Mouse (Mus musculus) ES-E14 (cell line): ENCODE measurements at regions not wholly inside any gene's neighbourhood (a gene's known extent, or its start where the extent isn't known, plus 50 kb on each side); places are given as distances from the start of the nearest gene placed in this dataset.

Source experiments
- DNase-seq: peaks from one replicate; pipeline ENCODE4 v3.0.0-alpha.2; 2013; ENCODE audit warnings: low read depth, low spot score
- H3K27ac ChIP-seq: 2 replicates; pipeline ENCODE4 v1.5.1; 2012; ENCODE audit warnings: low read depth, mild to moderate bottlenecking, low read length, moderate library complexity, mixed read lengths; ENCODE audit not compliant: poor library complexity, insufficient read depth, severe bottlenecking
- H3K36me3 ChIP-seq: 2 replicates; pipeline ENCODE4 v1.6.1; 2012; ENCODE audit warnings: mild to moderate bottlenecking, low read length, moderate library complexity, mixed read lengths; ENCODE audit not compliant: control insufficient read depth, poor library complexity, insufficient read depth, severe bottlenecking
- H3K4me1 ChIP-seq, 2 experiments: fragments of 150-350 bp in 1 of 2; sonication (generic) in 1 of 2; 2 replicates each; pipeline ENCODE4 v1.6.1; 2012; ENCODE audit warnings: low read length in 2 of 2, mild to moderate bottlenecking in 1 of 2, mixed read lengths in 1 of 2; ENCODE audit not compliant: control insufficient read depth in 2 of 2, insufficient read depth in 2 of 2, poor library complexity in 1 of 2
- H3K4me3 ChIP-seq, 2 experiments: fragments of 150-350 bp in 1 of 2; sonication (generic) in 1 of 2; 2 replicates each; pipeline ENCODE4 v1.5.1; 2012; ENCODE audit warnings: low read length in 2 of 2, low read depth in 1 of 2, mild to moderate bottlenecking in 1 of 2, mixed read lengths in 1 of 2; ENCODE audit not compliant: insufficient read depth in 1 of 2, poor library complexity in 1 of 2, severe bottlenecking in 1 of 2
- H3K9ac ChIP-seq: 2 replicates; pipeline ENCODE4 v1.6.1; 2012; ENCODE audit warnings: low read depth, mild to moderate bottlenecking, low read length, mixed read lengths; ENCODE audit not compliant: poor library complexity, insufficient read depth, severe bottlenecking
- H3K9me3 ChIP-seq: fragments of 150-350 bp; sonication (generic); 2 replicates; pipeline ENCODE4 v1.6.1; 2012; ENCODE audit warnings: low read depth, mild to moderate bottlenecking, low read length; ENCODE audit not compliant: control insufficient read depth, insufficient read depth
- CHD2 ChIP-seq: IDR thresholded peaks from 2 replicates; pipeline ENCODE4 v1.6.1; 2014; ENCODE audit warnings: mild to moderate bottlenecking, low read depth, low read length, inconsistent platforms
- HCFC1 ChIP-seq: IDR thresholded peaks from 2 replicates; pipeline ENCODE4 v1.6.1; 2012; ENCODE audit warnings: low read length, inconsistent platforms, borderline replicate concordance; ENCODE audit not compliant: insufficient read depth
- MAFK ChIP-seq: IDR thresholded peaks from 2 replicates; pipeline ENCODE4 v1.6.1; 2014; ENCODE audit warnings: mild to moderate bottlenecking, low read depth, low read length, inconsistent platforms; ENCODE audit not compliant: insufficient read depth
- ZC3H11A ChIP-seq: IDR thresholded peaks from 2 replicates; pipeline ENCODE4 v1.6.1; 2012; ENCODE audit warnings: low read depth, mild to moderate bottlenecking, inconsistent platforms, low read length, borderline replicate concordance
- ZNF384 ChIP-seq: IDR thresholded peaks from 2 replicates; pipeline ENCODE4 v1.6.1; 2012; ENCODE audit warnings: low read depth, low read length, inconsistent platforms
- in situ Hi-C, 2 experiments: fragments of 600-800 bp; cut with MboI; formaldehyde crosslinking; loops; one replicate each; pipeline ENCODE4 v1.15.1; 2025; ENCODE audit warnings: low sequenced_read_pairs in 2 of 2, inconsistent platforms in 1 of 2; ENCODE audit not compliant: unreplicated experiment in 2 of 2

DNA sequence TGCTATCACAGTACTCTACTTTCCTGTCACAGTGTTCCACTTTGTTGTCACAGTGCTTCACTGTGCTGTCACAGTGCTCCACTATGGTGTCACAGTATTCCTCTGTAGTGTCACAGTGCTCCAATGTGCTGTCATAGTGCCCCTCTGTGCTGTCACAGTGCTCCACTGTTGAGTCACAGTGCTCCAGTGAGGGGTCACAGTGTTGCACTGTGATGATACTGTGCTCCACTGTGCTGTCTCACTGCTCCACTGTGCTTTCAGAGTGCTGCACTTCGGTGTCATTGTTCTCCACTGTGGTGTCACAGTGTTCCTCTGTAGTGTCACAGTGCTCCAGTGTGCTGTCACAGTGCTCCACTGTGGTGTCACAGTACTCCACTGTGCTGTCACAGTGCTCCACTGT is 75.0 kb upstream of the Trpm1 start:
- H3K9me3 ChIP-seq = no peaks in the 10 kb centered on the region
- no peaks in the 10 kb centered on the region for H3K36me3 ChIP-seq
- H3K27ac ChIP-seq = no peak overlapping the region
- no peak overlapping the region for H3K4me3 ChIP-seq
- TF ChIP-seq CHD2 (no peak), HCFC1 (no peak), ZNF384 (no peak), ZC3H11A (no peak), MAFK (no peak)
- H3K4me1 ChIP-seq = no peaks in the 10 kb centered on the region
- DNase-seq = no peak
- no peak overlapping the region for H3K9ac ChIP-seq
- in situ Hi-C loops = no loop called here

DNA sequence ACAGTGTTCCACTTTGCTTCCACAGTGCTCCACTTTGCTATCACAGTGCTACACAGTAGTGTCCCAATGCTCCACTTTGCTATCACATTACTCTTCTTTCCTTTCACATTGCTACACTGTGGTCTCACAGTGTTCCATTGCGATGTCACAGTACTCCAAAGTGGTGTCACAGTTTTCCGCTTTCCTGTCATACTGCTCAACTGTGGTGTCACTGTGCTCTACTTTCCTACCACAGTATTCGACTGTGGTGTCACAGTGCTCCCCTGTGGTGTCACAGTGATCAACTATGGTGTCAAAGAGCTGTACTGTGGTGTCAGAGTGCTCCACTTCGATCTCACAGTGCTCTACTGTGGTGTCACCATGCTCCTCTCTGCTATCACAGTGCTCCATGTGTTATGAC is 76.1 kb upstream of the Trpm1 start:
- Histone ChIP-seq H3K36me3 (no peaks in the 10 kb centered on the region), H3K4me3 (no peak overlapping the region), H3K9ac (no peak overlapping the region), H3K27ac (no peak overlapping the region), H3K4me1 (no peaks in the 10 kb centered on the region), H3K9me3 (no peaks in the 10 kb centered on the region)
- no peak for DNase-seq
- TF ChIP-seq ZNF384 = no peak
- no peak for TF ChIP-seq MAFK
- no peak for TF ChIP-seq ZC3H11A
- TF ChIP-seq HCFC1 = no peak
- TF ChIP-seq CHD2 = no peak
- in situ Hi-C loops = no loop called here

DNA sequence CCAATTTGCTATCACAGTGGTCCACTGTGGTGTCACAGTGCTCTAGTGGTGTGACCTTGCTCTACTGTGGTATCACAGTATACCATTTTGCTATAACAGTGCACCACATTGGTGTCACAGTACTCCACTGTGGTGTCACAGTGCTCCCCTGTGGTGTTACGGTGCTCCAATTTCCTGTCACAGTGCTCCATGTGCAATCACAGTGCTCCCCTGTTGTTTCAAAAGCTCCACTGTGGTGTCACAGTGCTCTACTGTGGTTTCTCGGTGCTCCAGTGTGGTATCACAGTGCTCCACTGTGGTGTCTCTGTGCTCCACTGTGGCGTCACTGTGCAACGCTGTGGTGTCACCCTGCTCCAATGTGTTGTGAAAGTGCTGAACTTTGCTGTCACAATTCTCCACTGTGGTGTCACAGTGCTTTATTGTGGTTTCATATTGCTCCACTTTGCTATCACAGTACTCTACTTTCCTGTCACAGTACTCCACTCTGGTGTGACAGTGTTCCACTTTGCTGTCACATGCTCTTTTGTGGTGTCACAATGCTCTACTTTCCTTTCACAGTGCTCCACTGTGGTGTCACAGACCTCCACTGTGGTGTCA is 76.8 kb upstream of the Trpm1 start:
- TF ChIP-seq CHD2 (no peak), ZNF384 (no peak), HCFC1 (no peak), MAFK (no peak), ZC3H11A (no peak)
- no peak overlapping the region for H3K27ac ChIP-seq
- no peaks in the 10 kb centered on the region for H3K36me3 ChIP-seq
- DNase-seq = no peak
- no peaks in the 10 kb centered on the region for H3K4me1 ChIP-seq
- H3K9me3 ChIP-seq = no peaks in the 10 kb centered on the region
- no peak overlapping the region for H3K9ac ChIP-seq
- in situ Hi-C loops = no loop called here
- H3K4me3 ChIP-seq = no peak overlapping the region

DNA sequence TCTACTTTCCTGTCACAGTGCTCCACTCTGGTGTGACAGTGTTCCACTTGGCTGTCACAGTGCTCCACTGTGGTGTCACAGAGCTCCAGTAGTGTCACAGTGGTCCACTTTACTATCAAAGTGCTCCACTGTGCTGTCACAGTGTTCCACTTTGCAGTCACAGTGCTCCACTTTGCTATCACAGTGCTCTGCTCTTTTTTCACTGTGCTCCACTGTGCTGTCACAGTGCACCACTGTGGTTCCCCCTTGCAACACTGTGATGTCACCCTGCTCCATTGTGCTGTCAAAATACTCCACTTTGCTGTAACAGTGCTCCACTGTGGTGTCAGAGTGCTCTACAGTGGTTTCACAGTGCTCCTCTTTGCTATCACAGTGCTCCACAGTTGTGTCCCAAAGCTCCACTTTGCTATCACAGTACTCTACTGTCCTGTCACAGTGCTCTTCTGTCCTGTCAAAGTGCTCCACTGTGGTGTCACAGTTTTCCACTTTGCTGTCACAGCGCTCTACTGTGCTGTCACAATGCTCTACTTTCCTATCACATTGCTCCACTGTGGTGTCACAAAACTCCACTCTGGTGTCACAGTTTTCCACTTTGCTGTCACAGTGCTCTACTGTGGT is 77.8 kb upstream of the Trpm1 start:
- in situ Hi-C loops = no loop called here
- Histone ChIP-seq H3K36me3 (no peaks in the 10 kb centered on the region), H3K27ac (no peak overlapping the region), H3K9ac (no peak overlapping the region), H3K4me1 (no peaks in the 10 kb centered on the region), H3K4me3 (no peak overlapping the region), H3K9me3 (no peaks in the 10 kb centered on the region)
- DNase-seq = no peak
- TF ChIP-seq ZC3H11A (no peak), CHD2 (no peak), HCFC1 (no peak), ZNF384 (no peak), MAFK (no peak)
